Mouse (Mus musculus) megakaryocyte-erythroid progenitor cell, adult 5-6 weeks (primary cell): ENCODE measurements around the gene Olfr1167. TPM values are rescaled to one million over a fixed set of nuclear protein-coding genes. Genes with fewer than 3 reads are reported as not detected.
"Not testable (repeated sequence)": the region's sequence is repeated elsewhere in the genome, so short reads cannot be mapped to it uniquely, and the experiment has no call there.

Experiments used
- ATAC-seq: replicated peaks from 2 replicates; pipeline ENCODE4 v1.8.0; 2016; ENCODE audit warnings: mild to moderate bottlenecking, inconsistent platforms; ENCODE audit not compliant: severe bottlenecking, poor library complexity, low FRiP score, low TSS enrichment
- total RNA-seq, 2 experiments: library from RNA; stranded (forward) in 1 of 2; stranded (reverse) in 1 of 2; fragments of 200-1000, 215-1000 nt in 1 of 2; fragments of >200 nt in 1 of 2; fragmentation: Nextera tagmentation in 1 of 2; gene quantifications; 2 replicates each; pipeline ENCODE4 v1.2.3; 2014 to 2017

Olfr1167 gene
- total RNA-seq (2014; fragmentation: Nextera tagmentation) (not detected in 2 replicates), total RNA-seq (2017) (not detected in 2 replicates)

GRCm38 (mm10) chr2:88155093-88155492 lies at the start of gene Olfr1167:
TSS of gene Olfr1167 (minus strand) at chr2:88155193.
- ATAC-seq = not testable (repeated sequence)

GRCm38 (mm10) chr2:88181580-88181979 lies 26.6 kb upstream of the Olfr1167 start, which contains the start of gene Olfr1168:
TSS of gene Olfr1168 (plus strand) at chr2:88181880.
- no peak for ATAC-seq

- no peak for ATAC-seq
Observed at GRCm38 (mm10) chr2:88128172-88128571, 26.8 kb downstream of the Olfr1167 start, which contains the start of gene Olfr1166. TSS of gene Olfr1166 (minus strand) at chr2:88128272.

Other genes starting within 250 kb of the Olfr1167 start
- gene Olfr1155, start 210.1 kb downstream of the Olfr1167 start, total RNA-seq (2014; fragmentation: Nextera tagmentation) = not detected in 2 replicates
- gene Olfr1155, start 210.1 kb downstream of the Olfr1167 start, total RNA-seq (2017) = not detected in 2 replicates
- not detected in 2 replicates for gene Olfr1156, start 202.1 kb downstream of the Olfr1167 start, total RNA-seq (2014; fragmentation: Nextera tagmentation)
- gene Olfr1156, start 202.1 kb downstream of the Olfr1167 start, total RNA-seq (2017) = not detected in 2 replicates
- not detected in 2 replicates for gene Olfr1157, start 186.9 kb downstream of the Olfr1167 start, total RNA-seq (2014; fragmentation: Nextera tagmentation)
- not detected in 2 replicates for gene Olfr1157, start 186.9 kb downstream of the Olfr1167 start, total RNA-seq (2017)
- gene Olfr74, start 180.5 kb downstream of the Olfr1167 start, total RNA-seq (2014; fragmentation: Nextera tagmentation) = not detected in 2 replicates
- not detected in 2 replicates for gene Olfr74, start 180.5 kb downstream of the Olfr1167 start, total RNA-seq (2017)
- gene Olfr1158, start 165.1 kb downstream of the Olfr1167 start, total RNA-seq (2014; fragmentation: Nextera tagmentation) = not detected in 2 replicates
- not detected in 2 replicates for gene Olfr1158, start 165.1 kb downstream of the Olfr1167 start, total RNA-seq (2017)
- not detected in 2 replicates for gene Olfr1160, start 146.9 kb downstream of the Olfr1167 start, total RNA-seq (2014; fragmentation: Nextera tagmentation)
- gene Olfr1160, start 146.9 kb downstream of the Olfr1167 start, total RNA-seq (2017) = not detected in 2 replicates
- gene Olfr1161, start 132.4 kb downstream of the Olfr1167 start, total RNA-seq (2014; fragmentation: Nextera tagmentation) = not detected in 2 replicates
- gene Olfr1161, start 132.4 kb downstream of the Olfr1167 start, total RNA-seq (2017) = not detected in 2 replicates
- gene Olfr73, start 117.5 kb downstream of the Olfr1167 start, total RNA-seq (2014; fragmentation: Nextera tagmentation) = not detected in 2 replicates
- not detected in 2 replicates for gene Olfr73, start 117.5 kb downstream of the Olfr1167 start, total RNA-seq (2017)
- gene Olfr1162, start 104.1 kb downstream of the Olfr1167 start, total RNA-seq (2014; fragmentation: Nextera tagmentation) = not detected in 2 replicates
- gene Olfr1162, start 104.1 kb downstream of the Olfr1167 start, total RNA-seq (2017) = not detected in 2 replicates
- gene Olfr1163, start 83.4 kb downstream of the Olfr1167 start, total RNA-seq (2014; fragmentation: Nextera tagmentation) = not detected in 2 replicates
- gene Olfr1163, start 83.4 kb downstream of the Olfr1167 start, total RNA-seq (2017) = not detected in 2 replicates
- gene Olfr1164, start 61.2 kb downstream of the Olfr1167 start, total RNA-seq (2014; fragmentation: Nextera tagmentation) = not detected in 2 replicates
- not detected in 2 replicates for gene Olfr1164, start 61.2 kb downstream of the Olfr1167 start, total RNA-seq (2017)
- not detected in 2 replicates for gene Olfr1166, start 26.9 kb downstream of the Olfr1167 start, total RNA-seq (2014; fragmentation: Nextera tagmentation)
- not detected in 2 replicates for gene Olfr1166, start 26.9 kb downstream of the Olfr1167 start, total RNA-seq (2017)
- not detected in 2 replicates for gene Olfr1168, start 26.7 kb upstream of the Olfr1167 start, total RNA-seq (2014; fragmentation: Nextera tagmentation)
- not detected in 2 replicates for gene Olfr1168, start 26.7 kb upstream of the Olfr1167 start, total RNA-seq (2017)
- gene Olfr1170, start 73.1 kb upstream of the Olfr1167 start, total RNA-seq (2014; fragmentation: Nextera tagmentation) = not detected in 2 replicates
- not detected in 2 replicates for gene Olfr1170, start 73.1 kb upstream of the Olfr1167 start, total RNA-seq (2017)
- gene Olfr1173, start 124.7 kb upstream of the Olfr1167 start, total RNA-seq (2014; fragmentation: Nextera tagmentation) = not detected in 2 replicates
- gene Olfr1173, start 124.7 kb upstream of the Olfr1167 start, total RNA-seq (2017) = 0.28 TPM in 1 of 2 replicates, not detected in the other
- gene Olfr1174-ps, start 159.9 kb upstream of the Olfr1167 start, total RNA-seq (2014; fragmentation: Nextera tagmentation) = not detected in 2 replicates
- gene Olfr1174-ps, start 159.9 kb upstream of the Olfr1167 start, total RNA-seq (2017) = not detected in 2 replicates
- not detected in 2 replicates for gene Olfr1175-ps, start 172.0 kb upstream of the Olfr1167 start, total RNA-seq (2014; fragmentation: Nextera tagmentation)
- gene Olfr1175-ps, start 172.0 kb upstream of the Olfr1167 start, total RNA-seq (2017) = not detected in 2 replicates
- gene Olfr1176, start 181.5 kb upstream of the Olfr1167 start, total RNA-seq (2014; fragmentation: Nextera tagmentation) = not detected in 2 replicates
- gene Olfr1176, start 181.5 kb upstream of the Olfr1167 start, total RNA-seq (2017) = not detected in 2 replicates
- not detected in 2 replicates for gene Olfr1177-ps, start 191.3 kb upstream of the Olfr1167 start, total RNA-seq (2014; fragmentation: Nextera tagmentation)
- not detected in 2 replicates for gene Olfr1177-ps, start 191.3 kb upstream of the Olfr1167 start, total RNA-seq (2017)
- not detected in 2 replicates for gene Olfr1178, start 231.9 kb upstream of the Olfr1167 start, total RNA-seq (2014; fragmentation: Nextera tagmentation)
- gene Olfr1178, start 231.9 kb upstream of the Olfr1167 start, total RNA-seq (2017) = not detected in 2 replicates